Mouse (Mus musculus) G1E-ER4 (cell line): ENCODE measurements around the gene Atp1a1. TPM values are rescaled to one million over a fixed set of nuclear protein-coding genes. Genes with fewer than 3 reads are reported as not detected.

Source experiments
- GATA1 ChIP-seq: IDR thresholded peaks from one replicate; pipeline ENCODE4 v1.8.0; 2012; ENCODE audit warnings: low read length, inconsistent platforms
- polyA plus RNA-seq: library from polyadenylated mRNA; stranded (reverse); fragments of >175 nt; gene quantifications from 2 replicates; pipeline ENCODE4 v1.2.3, GENCODE M21; 2012

Gene Atp1a1
- polyA plus RNA-seq, 1 experiment, result 163 TPM

- TF ChIP-seq GATA1, result no peak
These were observed 2.8 kb downstream of the Atp1a1 start for GRCm38 (mm10) chr3:101601687-101602086.

- TF ChIP-seq GATA1, result no peak
These were observed 3.4 kb downstream of the Atp1a1 start for GRCm38 (mm10) chr3:101601003-101601525.

- peak; percentile 16 for TF ChIP-seq GATA1
These were observed 4.4 kb downstream of the Atp1a1 start for GRCm38 (mm10) chr3:101599920-101600741.

GRCm38 (mm10) chr3:101599191-101599919 lies 5.1 kb downstream of the Atp1a1 start:
- no peak for TF ChIP-seq GATA1

- TF ChIP-seq GATA1, result no peak
These were observed 6.1 kb downstream of the Atp1a1 start for GRCm38 (mm10) chr3:101598231-101598905.

GRCm38 (mm10) chr3:101597317-101598096 lies 7.0 kb downstream of the Atp1a1 start:
- TF ChIP-seq GATA1, result no peak

GRCm38 (mm10) chr3:101596686-101597085 lies 7.8 kb downstream of the Atp1a1 start:
- no peak for TF ChIP-seq GATA1

- no peak for TF ChIP-seq GATA1
These were observed 8.4 kb downstream of the Atp1a1 start for GRCm38 (mm10) chr3:101595866-101596630.

- TF ChIP-seq GATA1, result no peak
These were observed 9.5 kb downstream of the Atp1a1 start for GRCm38 (mm10) chr3:101594982-101595381.

GRCm38 (mm10) chr3:101593266-101593651 lies 11.2 kb downstream of the Atp1a1 start:
- TF ChIP-seq GATA1, result no peak

- no peak for TF ChIP-seq GATA1
These were observed 11.9 kb downstream of the Atp1a1 start for GRCm38 (mm10) chr3:101592281-101593265.

- TF ChIP-seq GATA1, result no peak
These were observed 14.1 kb downstream of the Atp1a1 start for GRCm38 (mm10) chr3:101590380-101590779.

- no peak for TF ChIP-seq GATA1
These were observed 16.2 kb downstream of the Atp1a1 start for GRCm38 (mm10) chr3:101588299-101588698.
